In genomic region chr5:123135471-123136360, GRCm38 (mm10) we compare ENCODE assay signal across 7 mouse cellular contexts. TPM values are rescaled to one million over a fixed set of nuclear protein-coding genes. Genes with fewer than 3 reads are reported as not detected.
A peak's percentile ranks its signal among the peaks of the same experiment; 100 is the strongest.
DNase-seq lines count a peak whose midpoint lies in the region; ATAC-seq lines count a peak whose summit lies in the region.

No protein-coding gene starts in this region.

- H3K36me3 ChIP-seq in hindbrain, embryonic 13.5 days, result peaks cover 26% of the 10 kb centered on the region
- H3K36me3 ChIP-seq in megakaryocyte, embryonic 14.5 days (replicated peaks; ENCODE audit: low read length), result peaks cover 66% of the 10 kb centered on the region

- peak overlapping the region; percentile 100 for H3K4me2 ChIP-seq in hindbrain, embryonic 13.5 days

- peak overlapping the region; percentile 100 for H3K9ac ChIP-seq in hindbrain, embryonic 13.5 days

- ATAC-seq in hindbrain, embryonic 13.5 days (ENCODE audit: low FRiP score), result peak; percentile 27

- H3K4me3 ChIP-seq in hindbrain, embryonic 13.5 days, result peak overlapping the region; percentile 76
- H3K4me3 ChIP-seq in megakaryocyte, embryonic 14.5 days (replicated peaks), result peak overlapping the region; percentile 96

- WGBS in hindbrain, embryonic 13.5 days, result 3% methylated on average over 30 of the region's 30 CpGs

- intact Hi-C loops in left cerebral cortex, postnatal 25 days (cut with DNase I), result no loop called here

- H3K9me3 ChIP-seq in hindbrain, embryonic 13.5 days, result no peaks in the 10 kb centered on the region
- no peaks in the 10 kb centered on the region for H3K9me3 ChIP-seq in megakaryocyte, embryonic 14.5 days

- peaks cover 71% of the 10 kb centered on the region for H3K4me1 ChIP-seq in hindbrain, embryonic 13.5 days (replicated peaks)
- H3K4me1 ChIP-seq in megakaryocyte, embryonic 14.5 days, result peaks cover 79% of the 10 kb centered on the region

- H3K27ac ChIP-seq in hindbrain, embryonic 13.5 days, result peak overlapping the region; percentile 100

- H3K27me3 ChIP-seq in hindbrain, embryonic 13.5 days, result no peaks in the 10 kb centered on the region
- no peaks in the 10 kb centered on the region for H3K27me3 ChIP-seq in megakaryocyte, embryonic 14.5 days (replicated peaks)

- peak; percentile 97 for DNase-seq in ZHBTc4 (ENCODE audit: low read depth, low spot score)
- DNase-seq in cerebellum, adult 8-10 months, result peak; percentile 70
- peak; percentile 47 for DNase-seq in forelimb bud, embryonic 11.5 days (ENCODE audit: low read depth, low spot score)
- peak; percentile 73 to 84 for DNase-seq in left cerebral cortex, postnatal 25 days (ENCODE audit: low spot score in 2 of 2)
- peak; percentile 56 for DNase-seq in spleen, adult 12 weeks (ENCODE audit: low spot score)

RNA-seq across cellular contexts. Expression of gene Rhof, which starts 3.2 kb away (rescaled TPM):
- polyA plus RNA-seq in hindbrain, embryonic 13.5 days (2015; fragmentation: Nextera tagmentation; extraction: Ambion mirVana), result 5.1 and 5.8 TPM in 2 replicates
- 10 to 100 TPM; 48.6 to 55.2 TPM for total RNA-seq in left cerebral cortex, postnatal 25 days (2021)
- polyA plus RNA-seq in megakaryocyte, embryonic 14.5 days (2012; ENCODE audit: insufficient read depth, low replicate concordance), result 21.3 and 61.2 TPM in 2 replicates

RNA-seq across cellular contexts. Expression of gene Setd1b, which starts 6.3 kb away (rescaled TPM):
- 12.9 and 13.1 TPM in 2 replicates for polyA plus RNA-seq in hindbrain, embryonic 13.5 days (2015; fragmentation: Nextera tagmentation; extraction: Ambion mirVana)
- 10 to 100 TPM; 27.0 to 32.1 TPM for total RNA-seq in left cerebral cortex, postnatal 25 days (2021)
- polyA plus RNA-seq in megakaryocyte, embryonic 14.5 days (2012; ENCODE audit: insufficient read depth, low replicate concordance), result 20.8 and 52.6 TPM in 2 replicates

RNA-seq across cellular contexts. Expression of gene Psmd9, which starts 33.5 kb away (rescaled TPM):
- polyA plus RNA-seq in hindbrain, embryonic 13.5 days (2015; fragmentation: Nextera tagmentation; extraction: Ambion mirVana), result 76.0 and 79.3 TPM in 2 replicates
- total RNA-seq in left cerebral cortex, postnatal 25 days (2021), result 10 to 100 TPM; 26.2 to 27.7 TPM
- polyA plus RNA-seq in megakaryocyte, embryonic 14.5 days (2012; ENCODE audit: insufficient read depth, low replicate concordance), result 86.5 and 87.0 TPM in 2 replicates

RNA-seq across cellular contexts. Expression of gene Hpd, which starts 46.8 kb away (rescaled TPM):
- polyA plus RNA-seq in hindbrain, embryonic 13.5 days (2015; fragmentation: Nextera tagmentation; extraction: Ambion mirVana), result not detected in 2 replicates
- not detected for total RNA-seq in left cerebral cortex, postnatal 25 days (2021)
- polyA plus RNA-seq in megakaryocyte, embryonic 14.5 days (2012; ENCODE audit: insufficient read depth, low replicate concordance), result not detected in 2 replicates

Comparison
In these comparisons a context has a peak if more than half of its experiments do, and no peak if none do; other contexts are left out.
1. Peak in every context shown above with its lines: DNase-seq, ATAC-seq, H3K4me3 ChIP-seq and H3K27ac ChIP-seq.
2. DNase-seq: peak in every context shown above with its lines; median percentile 97 in ZHBTc4; 78 in left cerebral cortex, postnatal 25 days; 70 in cerebellum, adult 8-10 months; 56 in spleen, adult 12 weeks; 47 in forelimb bud, embryonic 11.5 days.